Mouse (Mus musculus) megakaryocyte-erythroid progenitor cell, adult 5-6 weeks (primary cell): ENCODE data around the gene Iqgap2. TPM values are rescaled to one million over a fixed set of nuclear protein-coding genes. Genes with fewer than 3 reads are reported as not detected.

ENCODE experiments used
- ATAC-seq: replicated peaks from 2 replicates; pipeline ENCODE4 v1.8.0; 2016; ENCODE audit warnings: mild to moderate bottlenecking, inconsistent platforms; ENCODE audit not compliant: severe bottlenecking, poor library complexity, low FRiP score, low TSS enrichment
- total RNA-seq, 2 experiments: library from RNA; stranded (forward) in 1 of 2; stranded (reverse) in 1 of 2; fragments of 200-1000, 215-1000 nt in 1 of 2; fragments of >200 nt in 1 of 2; fragmentation: Nextera tagmentation in 1 of 2; gene quantifications; 2 replicates each; pipeline ENCODE4 v1.2.3; 2014 to 2017

Iqgap2 gene
- total RNA-seq, 2 experiments from 2014 or later: 42.7 to 91.1 TPM

DNA sequence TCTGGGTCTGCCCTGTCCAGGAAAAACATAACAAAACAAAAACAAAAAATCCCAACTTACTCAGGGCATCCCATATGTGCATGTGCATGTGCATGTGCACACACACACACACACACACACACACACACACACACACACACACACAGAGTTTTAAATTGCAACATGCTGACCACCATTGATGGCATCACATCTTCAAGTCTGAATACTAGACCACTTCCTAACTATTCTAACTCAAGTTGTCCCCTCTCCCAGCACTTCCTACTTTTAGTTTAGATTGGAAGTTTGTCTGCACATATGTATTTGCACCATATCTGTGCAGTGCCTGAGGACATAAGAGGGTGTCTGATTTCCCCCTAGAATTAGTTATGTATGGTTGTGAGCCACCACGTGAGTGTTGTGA, 49.8 kb downstream of the Iqgap2 start:
- ATAC-seq: no peak

- ATAC-seq: peak; percentile 54
These were observed 54.8 kb downstream of the Iqgap2 start for GRCm38 (mm10) chr13:95836944-95837343.

GRCm38 (mm10) chr13:95833473-95833872, 58.2 kb downstream of the Iqgap2 start:
- no peak for ATAC-seq

- ATAC-seq: no peak
These were observed 59.0 kb downstream of the Iqgap2 start for GRCm38 (mm10) chr13:95832712-95833111.

DNA sequence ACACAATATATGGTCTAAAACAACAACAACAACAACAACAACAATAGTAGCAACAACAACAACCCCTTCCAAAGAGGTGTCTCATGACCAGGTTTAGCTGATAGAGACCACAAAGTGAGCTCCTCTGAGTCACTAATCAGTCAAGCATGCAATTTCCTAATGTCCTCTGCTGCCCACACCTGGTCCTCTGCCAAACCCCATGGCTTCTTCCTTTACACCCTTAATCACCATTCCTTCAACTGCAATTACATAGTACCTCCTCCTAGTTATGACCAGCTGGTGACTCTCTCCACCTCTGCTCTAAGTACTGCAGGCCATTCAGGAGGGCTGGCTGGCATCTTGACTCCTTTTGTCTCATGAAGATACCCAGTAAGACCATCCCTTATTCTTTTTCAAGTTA, 60.0 kb downstream of the Iqgap2 start:
- ATAC-seq: no peak; the same call in 1 of the 2 replicates

DNA sequence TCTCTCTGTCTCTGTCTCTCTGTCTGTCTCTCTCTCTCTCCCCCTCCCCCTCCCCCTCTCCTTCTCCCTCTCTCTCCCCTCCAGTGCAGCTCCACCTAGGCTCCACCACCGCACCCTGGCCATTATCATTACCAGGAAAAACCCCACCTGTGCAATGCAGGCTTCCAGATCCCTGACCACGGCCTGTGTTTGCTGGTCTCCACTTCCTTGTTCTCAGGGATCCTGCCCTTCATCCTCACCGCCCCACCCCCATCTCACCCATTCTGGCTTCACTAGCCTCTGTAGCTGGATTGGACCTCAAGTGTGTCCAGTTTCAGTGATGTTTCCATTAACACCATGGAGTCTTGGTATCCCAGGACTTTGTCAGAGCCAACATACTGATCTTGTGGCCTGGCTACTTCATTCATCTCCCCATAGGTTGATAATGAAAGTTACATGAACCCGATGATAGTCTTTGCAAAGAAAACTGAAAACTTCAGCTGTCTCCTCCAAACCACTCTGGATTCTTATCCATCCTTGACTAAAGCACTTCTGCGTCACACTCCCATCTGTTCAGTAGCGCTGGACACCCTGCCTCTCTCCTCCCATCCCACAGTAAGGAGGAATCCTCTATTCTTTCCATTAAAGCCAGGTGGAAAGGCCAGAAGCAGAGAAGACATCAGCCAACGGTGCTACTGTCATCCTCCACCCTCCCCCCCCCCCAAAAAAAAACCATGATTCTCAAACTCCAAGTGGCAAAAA, 62.1 kb downstream of the Iqgap2 start:
- ATAC-seq: no peak

- no peak for ATAC-seq
These were observed 63.1 kb downstream of the Iqgap2 start for GRCm38 (mm10) chr13:95828616-95829015.

DNA sequence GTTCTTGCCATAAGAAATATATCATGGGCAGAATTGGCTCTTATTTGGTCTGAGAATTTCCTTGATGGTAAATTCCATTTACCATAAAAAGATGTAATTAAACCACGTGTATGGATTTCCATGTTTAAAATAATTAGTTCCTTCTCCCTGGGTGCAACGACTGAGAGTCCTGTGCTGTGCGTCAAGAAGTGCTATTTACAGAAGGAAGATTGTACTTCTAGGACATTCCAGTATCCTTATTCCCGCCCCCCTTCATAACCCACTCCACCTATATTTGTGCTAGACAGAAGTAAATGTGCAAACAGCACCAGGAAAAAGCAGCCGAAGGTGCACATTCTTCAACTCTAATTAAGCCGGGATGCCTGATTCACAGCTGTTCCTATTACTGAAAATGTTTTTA, 65.5 kb downstream of the Iqgap2 start:
- no peak for ATAC-seq

DNA sequence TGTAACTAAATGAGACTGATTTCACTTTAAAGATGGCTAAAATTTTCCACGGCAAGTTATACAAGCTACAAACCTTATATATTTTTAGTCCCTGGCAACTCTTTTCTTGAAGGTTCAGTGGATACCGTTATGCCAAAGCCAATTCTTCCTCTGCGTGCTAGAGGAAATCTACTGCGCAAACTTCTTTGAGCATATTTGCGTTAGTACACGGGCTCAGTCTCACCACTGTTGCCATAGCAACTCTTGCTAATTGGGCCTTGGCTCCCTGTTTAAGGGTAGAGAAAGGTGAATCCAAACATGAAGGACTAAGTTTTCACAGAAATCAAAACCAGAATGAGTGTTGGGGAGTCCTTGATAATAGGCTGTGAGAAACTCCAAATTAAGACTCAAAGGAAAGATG, 68.8 kb downstream of the Iqgap2 start:
- ATAC-seq: no peak

DNA sequence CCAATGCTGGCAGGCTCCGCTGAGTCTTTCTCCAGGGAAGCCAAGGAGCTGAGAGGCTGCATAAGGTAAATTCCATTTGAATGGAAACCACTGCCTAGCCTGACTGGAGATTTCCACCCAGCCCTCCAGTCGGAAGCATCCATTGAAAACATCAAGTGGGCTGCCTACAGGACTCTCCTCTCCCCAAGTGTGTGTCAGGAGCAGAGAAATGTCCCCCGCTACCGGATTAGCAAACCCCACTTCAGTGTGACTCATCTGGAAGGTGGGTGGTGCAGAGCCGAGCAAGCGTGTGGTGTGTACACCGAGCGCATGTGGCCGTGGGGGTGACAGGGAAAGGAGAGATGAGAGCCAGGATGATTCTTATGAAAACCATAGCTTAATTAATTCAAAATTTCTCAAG, 71.7 kb downstream of the Iqgap2 start:
- no peak for ATAC-seq

- no peak for ATAC-seq
These were observed 72.8 kb downstream of the Iqgap2 start for GRCm38 (mm10) chr13:95818941-95819340.

DNA sequence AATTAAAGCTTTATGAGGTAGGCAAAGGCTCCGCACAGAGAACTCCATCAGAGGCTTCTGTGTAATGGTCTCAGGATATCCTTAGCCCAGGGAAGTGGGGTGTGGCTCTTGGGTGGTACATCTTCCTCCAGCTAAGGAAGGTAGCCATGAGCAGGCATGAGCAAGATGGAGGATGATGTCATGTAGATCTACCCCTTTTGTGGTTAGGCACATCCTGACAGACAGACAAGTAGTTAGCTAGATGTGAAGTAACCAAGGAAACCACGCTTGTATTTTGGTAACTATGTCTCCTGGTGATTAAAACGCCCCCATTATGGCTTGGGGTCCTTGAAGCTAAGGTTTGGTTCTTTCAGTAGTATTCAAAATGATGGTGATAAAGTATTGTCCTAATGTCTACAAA, 78.1 kb downstream of the Iqgap2 start:
- ATAC-seq: no peak

GRCm38 (mm10) chr13:95810796-95811195, 80.9 kb downstream of the Iqgap2 start:
- no peak for ATAC-seq

GRCm38 (mm10) chr13:95807106-95807750, 84.5 kb downstream of the Iqgap2 start:
- ATAC-seq: no peak

GRCm38 (mm10) chr13:95805469-95806166, 86.1 kb downstream of the Iqgap2 start:
- peak; percentile 32 for ATAC-seq

- peak; percentile 55 for ATAC-seq
These were observed 87.6 kb downstream of the Iqgap2 start for GRCm38 (mm10) chr13:95804113-95804512.

GRCm38 (mm10) chr13:95800925-95801324, 90.8 kb downstream of the Iqgap2 start:
- no peak for ATAC-seq

- no peak for ATAC-seq
These were observed 92.4 kb downstream of the Iqgap2 start for GRCm38 (mm10) chr13:95799322-95799721.

DNA sequence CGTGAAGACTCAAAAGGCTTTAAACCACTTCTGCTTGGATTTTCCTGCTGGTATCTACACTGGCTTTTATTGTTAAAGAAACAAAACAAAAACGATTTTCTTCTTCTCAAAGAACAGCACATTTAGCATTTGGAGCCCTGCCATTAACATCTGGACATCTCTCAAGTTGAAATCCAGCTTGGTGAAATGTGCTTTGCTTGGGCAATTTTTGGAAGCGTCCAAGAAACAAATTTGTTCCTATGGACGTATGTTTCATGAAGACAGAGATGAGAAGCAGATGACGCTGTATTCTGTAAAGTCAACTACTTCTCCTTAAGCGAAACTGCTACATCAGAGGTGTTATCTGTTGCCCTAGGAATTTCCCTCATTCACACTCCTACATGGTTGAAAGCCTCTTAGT, 93.0 kb downstream of the Iqgap2 start:
- no peak for ATAC-seq

- ATAC-seq: no peak
These were observed 94.2 kb downstream of the Iqgap2 start for GRCm38 (mm10) chr13:95797530-95797929.

GRCm38 (mm10) chr13:95794346-95794745, 97.4 kb downstream of the Iqgap2 start:
- no peak for ATAC-seq
